Mouse (Mus musculus) kidney, postnatal 10 days (tissue): ENCODE data around the gene Tfpt.
A peak's percentile ranks its signal among the peaks of the same experiment; 100 is the strongest.
"Not testable (repeated sequence)": the region's sequence is repeated elsewhere in the genome, so short reads cannot be mapped to it uniquely, and the experiment has no call there.

Experiments
- DNase-seq: peaks from one replicate; pipeline ENCODE4 v3.0.0; 2021; ENCODE audit warnings: mixed read lengths

Gene Tfpt

GRCm38 (mm10) chr7:3616389-3617241, 13.1 kb downstream of the Tfpt start:
- DNase-seq: no peak

GRCm38 (mm10) chr7:3616057-3616388, 13.7 kb downstream of the Tfpt start, which contains the start of gene Oscar:
Gene Oscar, minus strand, starts transcription at chr7:3616157.
- no peak for DNase-seq

- no peak for DNase-seq
These were observed 15.7 kb downstream of the Tfpt start for GRCm38 (mm10) chr7:3614021-3614420.

- no peak for DNase-seq
These were observed 18.7 kb downstream of the Tfpt start for GRCm38 (mm10) chr7:3611006-3611405.

GRCm38 (mm10) chr7:3610437-3610836, 19.3 kb downstream of the Tfpt start:
- no peak for DNase-seq

- peak; percentile 76 for DNase-seq
These were observed 20.6 kb downstream of the Tfpt start for GRCm38 (mm10) chr7:3609082-3609481.

GRCm38 (mm10) chr7:3608668-3609067, 21.1 kb downstream of the Tfpt start:
- no peak for DNase-seq

GRCm38 (mm10) chr7:3607391-3607790, 22.3 kb downstream of the Tfpt start:
- no peak for DNase-seq

- peak; percentile 50 for DNase-seq
These were observed 22.9 kb downstream of the Tfpt start for GRCm38 (mm10) chr7:3606798-3607197.

- peak; percentile 83 for DNase-seq
These were observed 28.6 kb downstream of the Tfpt start for GRCm38 (mm10) chr7:3601119-3601518.

- not testable (repeated sequence) for DNase-seq
These were observed 32.0 kb downstream of the Tfpt start for GRCm38 (mm10) chr7:3597755-3598154.

GRCm38 (mm10) chr7:3595146-3595545, 34.6 kb downstream of the Tfpt start:
- peak; percentile 38 for DNase-seq

GRCm38 (mm10) chr7:3594686-3595085, 35.0 kb downstream of the Tfpt start:
- DNase-seq: peak; percentile 8

- DNase-seq: no peak
These were observed 35.9 kb downstream of the Tfpt start for GRCm38 (mm10) chr7:3593855-3594254.

GRCm38 (mm10) chr7:3591534-3591933, 38.2 kb downstream of the Tfpt start:
- no peak for DNase-seq

- DNase-seq: no peak
These were observed 39.2 kb downstream of the Tfpt start for GRCm38 (mm10) chr7:3590550-3590949.

GRCm38 (mm10) chr7:3587292-3587691, 42.4 kb downstream of the Tfpt start:
- no peak for DNase-seq

GRCm38 (mm10) chr7:3586255-3586654, 43.5 kb downstream of the Tfpt start:
- no peak for DNase-seq

- DNase-seq: no peak
These were observed 44.0 kb downstream of the Tfpt start for GRCm38 (mm10) chr7:3585763-3586162.

- DNase-seq: no peak
These were observed 49.7 kb downstream of the Tfpt start for GRCm38 (mm10) chr7:3580029-3580428.

GRCm38 (mm10) chr7:3578952-3579546, 50.7 kb downstream of the Tfpt start:
- no peak for DNase-seq

GRCm38 (mm10) chr7:3578196-3578595, 51.5 kb downstream of the Tfpt start:
- DNase-seq: no peak

- DNase-seq: no peak
These were observed 53.2 kb downstream of the Tfpt start for GRCm38 (mm10) chr7:3576354-3577124.

- DNase-seq: no peak
These were observed 55.5 kb downstream of the Tfpt start for GRCm38 (mm10) chr7:3574216-3574615.
